Mouse (Mus musculus): ENCODE results near the gene Thsd7b. TPM values are rescaled to one million over a fixed set of nuclear protein-coding genes. Genes with fewer than 3 reads are reported as not detected.

The Thsd7b gene
- total and polyA plus RNA-seq, 3 experiments: 0.82 TPM; not detected in 2

DNA sequence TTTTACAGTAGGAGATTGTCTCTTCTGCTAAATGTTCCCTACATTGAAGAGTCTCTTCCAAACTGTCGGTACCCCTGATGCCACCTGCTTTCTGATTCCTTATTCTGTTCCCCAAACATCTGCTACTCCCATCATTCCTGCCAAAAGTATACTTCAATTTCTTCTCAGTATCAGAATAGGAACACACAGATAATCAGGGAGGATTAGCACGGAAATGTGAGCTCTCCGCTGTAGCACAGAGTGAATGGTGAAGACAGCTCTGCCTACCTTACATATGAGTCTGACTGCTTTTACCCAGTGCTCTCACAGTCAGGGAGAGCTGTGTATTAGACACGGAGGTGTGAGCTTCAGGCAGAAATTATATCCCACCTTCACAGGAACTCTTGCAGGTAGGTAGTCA lies 286.0 kb downstream of the Thsd7b start:
- Histone ChIP-seq H3K36me3 (replicated peaks) (no peaks in the 10 kb centered on the region), H3K9me3 (replicated peaks) (no peaks in the 10 kb centered on the region), H3K4me1 (ENCODE audit: insufficient read depth, low read depth, low read length) (no peaks in the 10 kb centered on the region), H3K27me3 (ENCODE audit: insufficient read depth, low read length) (peaks cover 6% of the 10 kb centered on the region; the same call in 1 of the 2 replicates), H3K4me3 (ENCODE audit: low read depth, low read length) (no peak overlapping the region)
- ATAC-seq (ENCODE audit: extremely low read depth, insufficient number of reproducible peaks, low FRiP score, poor library complexity, severe bottlenecking) (no peak), DNase-seq (ENCODE audit: low spot score) (no peak)
- TF ChIP-seq TAL1 (conservative IDR thresholded peaks at IDR 0.05; ENCODE audit: low read depth, low read length): no peak
- TF ChIP-seq GATA1 (IDR thresholded peaks at IDR 0.05; ENCODE audit: borderline replicate concordance, low read length): no peak
- no peak for TF ChIP-seq POLR2AphosphoS5 (IDR thresholded peaks at IDR 0.05; ENCODE audit: insufficient replicate concordance, low read depth, low read length)
- TF ChIP-seq CTCF (IDR thresholded peaks at IDR 0.05; ENCODE audit: low read depth, low read length): no peak
- TF ChIP-seq GATA2 (IDR thresholded peaks at IDR 0.05; ENCODE audit: borderline replicate concordance, low read depth, low read length): no peak

DNA sequence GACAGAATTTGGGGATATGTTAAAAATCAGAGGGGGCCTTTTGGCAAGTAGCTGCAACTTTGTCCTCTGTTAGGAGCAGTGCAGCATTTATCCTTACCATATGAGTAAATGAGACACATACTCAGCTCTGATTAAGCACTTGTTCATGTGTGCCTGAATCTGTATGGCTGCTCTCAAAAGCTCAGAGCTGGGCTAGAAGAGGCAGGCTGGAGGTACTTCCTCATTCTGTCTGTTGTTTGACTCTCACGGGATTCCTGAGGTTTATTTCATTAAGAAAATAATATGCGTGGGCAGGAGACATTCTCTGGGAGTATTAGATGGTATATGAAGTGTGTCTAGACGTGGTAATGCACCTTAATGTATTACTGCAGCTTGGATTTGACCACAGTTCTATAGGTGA lies 286.7 kb downstream of the Thsd7b start:
- no peak for TF ChIP-seq CTCF (IDR thresholded peaks at IDR 0.05; ENCODE audit: low read depth, low read length)
- TF ChIP-seq GATA2 (IDR thresholded peaks at IDR 0.05; ENCODE audit: borderline replicate concordance, low read depth, low read length): no peak
- TF ChIP-seq POLR2AphosphoS5 (IDR thresholded peaks at IDR 0.05; ENCODE audit: insufficient replicate concordance, low read depth, low read length): no peak
- TF ChIP-seq GATA1 (IDR thresholded peaks at IDR 0.05; ENCODE audit: borderline replicate concordance, low read length): no peak
- TF ChIP-seq TAL1 (conservative IDR thresholded peaks at IDR 0.05; ENCODE audit: low read depth, low read length): no peak
- Histone ChIP-seq H3K4me1 (ENCODE audit: insufficient read depth, low read depth, low read length) (no peaks in the 10 kb centered on the region), H3K9me3 (replicated peaks) (no peaks in the 10 kb centered on the region), H3K27me3 (ENCODE audit: insufficient read depth, low read length) (peaks cover 6% of the 10 kb centered on the region; the same call in 1 of the 2 replicates), H3K4me3 (ENCODE audit: low read depth, low read length) (no peak overlapping the region), H3K36me3 (replicated peaks) (no peaks in the 10 kb centered on the region)
- ATAC-seq (ENCODE audit: extremely low read depth, insufficient number of reproducible peaks, low FRiP score, poor library complexity, severe bottlenecking) (no peak), DNase-seq (ENCODE audit: low spot score) (no peak)

DNA sequence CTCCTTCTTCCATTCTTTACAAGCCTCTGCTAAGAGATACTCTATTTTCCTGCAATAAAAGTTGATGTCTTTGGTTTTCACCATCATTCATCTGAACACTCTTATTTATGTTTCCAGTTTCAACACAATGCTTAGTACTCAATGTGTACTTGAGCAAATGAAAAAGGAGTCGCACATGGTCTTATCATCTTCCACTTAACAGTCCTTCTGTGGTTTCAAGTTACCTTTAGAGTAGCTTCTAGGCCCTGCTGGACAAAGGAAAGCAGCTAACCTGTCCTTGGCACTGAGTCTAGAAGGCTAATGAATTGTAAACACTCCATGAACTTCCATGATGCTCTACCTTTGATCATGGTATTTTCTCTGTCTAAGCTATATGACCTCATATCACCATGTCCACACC lies 289.6 kb downstream of the Thsd7b start:
- no peak overlapping the region for H3K4me3 ChIP-seq (ENCODE audit: low read depth, low read length)
- TF ChIP-seq GATA2 (IDR thresholded peaks at IDR 0.05; ENCODE audit: borderline replicate concordance, low read depth, low read length): no peak
- TF ChIP-seq TAL1 (conservative IDR thresholded peaks at IDR 0.05; ENCODE audit: low read depth, low read length): no peak
- TF ChIP-seq GATA1 (IDR thresholded peaks at IDR 0.05; ENCODE audit: borderline replicate concordance, low read length): no peak
- no peak for TF ChIP-seq POLR2AphosphoS5 (IDR thresholded peaks at IDR 0.05; ENCODE audit: insufficient replicate concordance, low read depth, low read length)
- TF ChIP-seq CTCF (IDR thresholded peaks at IDR 0.05; ENCODE audit: low read depth, low read length): no peak
- no peak for ATAC-seq (ENCODE audit: extremely low read depth, insufficient number of reproducible peaks, low FRiP score, poor library complexity, severe bottlenecking)
- no peaks in the 10 kb centered on the region for H3K9me3 ChIP-seq (replicated peaks)
- no peak for DNase-seq (ENCODE audit: low spot score)
- H3K4me1 ChIP-seq (ENCODE audit: insufficient read depth, low read depth, low read length): no peaks in the 10 kb centered on the region
- H3K36me3 ChIP-seq (replicated peaks): no peaks in the 10 kb centered on the region
- H3K27me3 ChIP-seq (ENCODE audit: insufficient read depth, low read length): peaks cover 6% of the 10 kb centered on the region; the same call in 1 of the 2 replicates

DNA sequence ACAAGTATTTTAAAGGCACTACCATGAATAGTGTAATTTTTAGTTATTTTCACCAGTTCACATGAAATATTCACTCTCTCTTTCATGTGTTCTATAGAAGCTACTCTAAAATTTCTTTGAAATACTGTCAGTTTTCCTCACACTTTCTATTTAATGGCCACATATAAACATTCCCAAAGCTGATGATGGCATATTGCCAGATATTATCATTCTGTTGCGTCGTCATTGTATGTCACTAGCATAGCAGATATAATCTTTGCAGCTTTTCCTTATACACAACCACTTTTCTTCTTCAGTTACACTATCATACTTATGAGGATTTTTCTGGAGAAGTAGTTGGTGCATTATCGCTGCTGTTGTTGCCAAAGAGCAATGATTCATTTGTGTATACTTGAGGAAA lies 297.4 kb downstream of the Thsd7b start:
- TF ChIP-seq TAL1 (conservative IDR thresholded peaks at IDR 0.05; ENCODE audit: low read depth, low read length): no peak
- TF ChIP-seq POLR2AphosphoS5 (IDR thresholded peaks at IDR 0.05; ENCODE audit: insufficient replicate concordance, low read depth, low read length): no peak
- TF ChIP-seq GATA1 (IDR thresholded peaks at IDR 0.05; ENCODE audit: borderline replicate concordance, low read length): no peak
- no peak for TF ChIP-seq CTCF (IDR thresholded peaks at IDR 0.05; ENCODE audit: low read depth, low read length)
- TF ChIP-seq GATA2 (IDR thresholded peaks at IDR 0.05; ENCODE audit: borderline replicate concordance, low read depth, low read length): no peak
- peaks cover 3% of the 10 kb centered on the region; the same call in 1 of the 2 replicates for H3K27me3 ChIP-seq (ENCODE audit: insufficient read depth, low read length)
- H3K36me3 ChIP-seq (replicated peaks): no peaks in the 10 kb centered on the region
- no peaks in the 10 kb centered on the region for H3K9me3 ChIP-seq (replicated peaks)
- no peak for ATAC-seq (ENCODE audit: extremely low read depth, insufficient number of reproducible peaks, low FRiP score, poor library complexity, severe bottlenecking)
- no peak for DNase-seq (ENCODE audit: low spot score)
- no peak overlapping the region for H3K4me3 ChIP-seq (ENCODE audit: low read depth, low read length)
- no peaks in the 10 kb centered on the region for H3K4me1 ChIP-seq (ENCODE audit: insufficient read depth, low read depth, low read length)

DNA sequence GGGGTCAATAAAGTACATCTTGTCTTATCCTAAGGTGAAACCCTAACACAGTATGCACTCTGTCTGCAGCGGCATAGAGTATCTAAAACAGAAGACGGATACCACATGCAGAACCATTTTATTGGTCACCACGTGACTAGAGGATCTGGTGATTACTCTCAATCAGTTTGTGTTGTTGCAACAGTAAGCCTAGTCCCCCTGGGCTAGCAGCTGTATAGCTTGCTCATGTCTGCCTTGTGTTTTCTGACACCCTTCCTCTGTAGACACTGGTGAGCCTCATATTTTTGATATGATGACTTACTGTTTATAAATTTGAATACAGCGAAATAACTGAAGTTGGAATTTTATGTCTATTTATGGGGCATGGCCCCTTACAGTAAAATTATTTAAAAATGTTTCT lies 306.9 kb downstream of the Thsd7b start:
- Histone ChIP-seq H3K27me3 (ENCODE audit: insufficient read depth, low read length) (no peaks in the 10 kb centered on the region), H3K36me3 (replicated peaks) (no peaks in the 10 kb centered on the region), H3K4me3 (ENCODE audit: low read depth, low read length) (no peak overlapping the region), H3K4me1 (ENCODE audit: insufficient read depth, low read depth, low read length) (no peaks in the 10 kb centered on the region), H3K9me3 (replicated peaks) (no peaks in the 10 kb centered on the region)
- DNase-seq (ENCODE audit: low spot score) (no peak), ATAC-seq (ENCODE audit: extremely low read depth, insufficient number of reproducible peaks, low FRiP score, poor library complexity, severe bottlenecking) (no peak)
- no peak for TF ChIP-seq CTCF (IDR thresholded peaks at IDR 0.05; ENCODE audit: low read depth, low read length)
- TF ChIP-seq TAL1 (conservative IDR thresholded peaks at IDR 0.05; ENCODE audit: low read depth, low read length): no peak
- no peak for TF ChIP-seq POLR2AphosphoS5 (IDR thresholded peaks at IDR 0.05; ENCODE audit: insufficient replicate concordance, low read depth, low read length)
- TF ChIP-seq GATA2 (IDR thresholded peaks at IDR 0.05; ENCODE audit: borderline replicate concordance, low read depth, low read length): no peak
- TF ChIP-seq GATA1 (IDR thresholded peaks at IDR 0.05; ENCODE audit: borderline replicate concordance, low read length): no peak

DNA sequence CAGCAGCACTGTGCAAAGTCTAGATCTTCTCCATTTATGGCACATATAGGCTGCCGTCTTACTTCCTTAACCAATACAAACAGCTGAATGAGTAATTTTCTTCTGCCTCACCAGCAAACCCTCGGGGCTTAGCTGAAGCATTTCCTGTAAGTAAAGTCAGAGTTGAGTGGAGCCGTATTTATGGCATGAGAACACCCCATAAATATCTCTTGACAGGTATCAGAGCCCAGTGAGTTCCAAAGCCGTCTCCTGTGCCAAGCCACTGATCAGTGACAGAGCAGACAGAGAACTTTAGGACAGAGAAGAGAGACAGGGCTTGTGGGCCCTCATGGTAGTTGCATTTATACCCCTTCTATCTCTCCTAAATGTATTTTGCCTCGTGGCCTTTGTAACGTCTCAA lies 313.5 kb downstream of the Thsd7b start:
- H3K27me3 ChIP-seq (ENCODE audit: insufficient read depth, low read length): no peaks in the 10 kb centered on the region
- ATAC-seq (ENCODE audit: extremely low read depth, insufficient number of reproducible peaks, low FRiP score, poor library complexity, severe bottlenecking) (no peak), DNase-seq (ENCODE audit: low spot score) (no peak)
- H3K4me1 ChIP-seq (ENCODE audit: insufficient read depth, low read depth, low read length): no peaks in the 10 kb centered on the region
- TF ChIP-seq GATA2 (IDR thresholded peaks at IDR 0.05; ENCODE audit: borderline replicate concordance, low read depth, low read length): no peak
- no peak for TF ChIP-seq CTCF (IDR thresholded peaks at IDR 0.05; ENCODE audit: low read depth, low read length)
- TF ChIP-seq TAL1 (conservative IDR thresholded peaks at IDR 0.05; ENCODE audit: low read depth, low read length): no peak
- TF ChIP-seq GATA1 (IDR thresholded peaks at IDR 0.05; ENCODE audit: borderline replicate concordance, low read length): no peak
- no peak for TF ChIP-seq POLR2AphosphoS5 (IDR thresholded peaks at IDR 0.05; ENCODE audit: insufficient replicate concordance, low read depth, low read length)
- H3K9me3 ChIP-seq (replicated peaks): no peaks in the 10 kb centered on the region
- no peak overlapping the region for H3K4me3 ChIP-seq (ENCODE audit: low read depth, low read length)
- no peaks in the 10 kb centered on the region for H3K36me3 ChIP-seq (replicated peaks)
